In genomic region chr6:128599555-128599954, GRCm38 (mm10) we compare ENCODE assay signal across 18 mouse cellular contexts. TPM values are rescaled to one million over a fixed set of nuclear protein-coding genes. Genes with fewer than 3 reads are reported as not detected.
DNase-seq lines count a peak whose midpoint lies in the region; ATAC-seq and TF ChIP-seq lines count a peak whose summit lies in the region.
"Had no signal": no experiment of that assay in that cellular context is flagged by ENCODE, and none has a peak within 500 bp of the region (broad histone marks: within the 10 kb centered on the region; RNA-seq: fewer than 3 reads in every experiment).

No protein-coding gene starts in this region.

- no peak overlapping the region for H3K27ac ChIP-seq in lung, embryonic 14.5 days (ENCODE audit: low read depth)
- no peak overlapping the region for H3K27ac ChIP-seq in MEL (ENCODE audit: control insufficient read depth, low read depth, low read length)
- H3K27ac ChIP-seq: lung, embryonic 15.5 days had no signal

- no peak overlapping the region for H3K4me3 ChIP-seq in lung, embryonic 14.5 days (ENCODE audit: low read depth, low read length)
- H3K4me3 ChIP-seq in MEL (ENCODE audit: control insufficient read depth in 1 of 2, insufficient read depth in 1 of 2, low read depth in 2 of 2, low read length in 2 of 2) = no peak overlapping the region
- H3K4me3 ChIP-seq: erythroblast, embryonic 14.5 days; lung, embryonic 15.5 days had no signal

- peak; percentile 16 for DNase-seq in kidney, adult 18-20 months
- no peak for DNase-seq in kidney, postnatal 14 days
- no peak for DNase-seq in lung, embryonic 14.5 days
- no peak for DNase-seq in lung, postnatal 25 days (ENCODE audit: low spot score)
- no peak for DNase-seq in MEL (ENCODE audit: low read depth, low spot score)
- DNase-seq in frontal cortex, postnatal 10 days (ENCODE audit: low spot score in 2 of 2) = no peak
- DNase-seq: cerebellum, adult 11 months; heart, adult 11 months; layer of hippocampus, adult 9-11 months; retina, postnatal 1 day; thymus, postnatal 4 days had no signal

- H3K9me3 ChIP-seq in lung, embryonic 14.5 days (ENCODE audit: low read depth, low read length) = no peaks in the 10 kb centered on the region
- no peaks in the 10 kb centered on the region for H3K9me3 ChIP-seq in MEL (replicated peaks; ENCODE audit: insufficient read depth, low read length)
- H3K9me3 ChIP-seq: lung, embryonic 15.5 days had no signal

- ATAC-seq in lung, embryonic 14.5 days (ENCODE audit: insufficient read depth) = no peak
- ATAC-seq in megakaryocyte progenitor cell, adult 5-6 weeks (replicated peaks; ENCODE audit: poor library complexity) = peak; percentile 58

- no peaks in the 10 kb centered on the region for H3K36me3 ChIP-seq in lung, embryonic 14.5 days (ENCODE audit: insufficient read depth)
- no peaks in the 10 kb centered on the region for H3K36me3 ChIP-seq in MEL (ENCODE audit: control insufficient read depth in 1 of 2, insufficient read depth in 2 of 2, low read length in 2 of 2)
- H3K36me3 ChIP-seq: lung, embryonic 15.5 days had no signal

- TF ChIP-seq RAD21 in MEL (IDR thresholded peaks at IDR 0.05; ENCODE audit: low read depth, low read length) = no peak

- no peak for TF ChIP-seq POLR2A in MEL (IDR thresholded peaks at IDR 0.05; ENCODE audit: control insufficient read depth in 1 of 2, insufficient read depth in 1 of 2, low read depth in 1 of 2, low read length in 2 of 2, poor library complexity in 1 of 2)

- H3K4me2 ChIP-seq in lung, embryonic 14.5 days = no peak overlapping the region
- H3K4me2 ChIP-seq: lung, embryonic 15.5 days had no signal

- H3K79me2 ChIP-seq in MEL (ENCODE audit: control insufficient read depth, insufficient read depth, low read length, poor library complexity) = no peaks in the 10 kb centered on the region

- peaks cover 10% of the 10 kb centered on the region; the same call in 1 of the 2 replicates for H3K4me1 ChIP-seq in lung, embryonic 14.5 days (ENCODE audit: insufficient read depth)
- H3K4me1 ChIP-seq in MEL (ENCODE audit: control insufficient read depth in 1 of 2, insufficient read depth in 2 of 2, low read length in 2 of 2) = no peaks in the 10 kb centered on the region

- peak; percentile 52 for TF ChIP-seq CTCF in lung, embryonic 14.5 days (IDR thresholded peaks at IDR 0.05; ENCODE audit: low read depth)
- TF ChIP-seq CTCF in MEL (IDR thresholded peaks at IDR 0.05 in 2 of 3, conservative IDR thresholded peaks at IDR 0.05 in 1 of 3; ENCODE audit: control insufficient read depth in 1 of 3, insufficient read depth in 1 of 3, low read depth in 2 of 3, low read length in 3 of 3, poor library complexity in 1 of 3, severe bottlenecking in 1 of 3) = peak; percentile 1 to 22 (median 18); a peak in 2 of 6 replicates

- H3K27me3 ChIP-seq in lung, embryonic 14.5 days (ENCODE audit: insufficient read depth, low read length) = no peaks in the 10 kb centered on the region
- no peaks in the 10 kb centered on the region for H3K27me3 ChIP-seq in MEL (ENCODE audit: control insufficient read depth in 1 of 2, insufficient read depth in 2 of 2, low read length in 2 of 2)
- H3K27me3 ChIP-seq: lung, embryonic 15.5 days had no signal

- no peak for TF ChIP-seq EP300 in MEL (IDR thresholded peaks at IDR 0.05; ENCODE audit: low read depth in 1 of 2, low read length in 2 of 2)

- WGBS in lung, embryonic 14.5 days = 43% methylated on average over 4 of the region's 4 CpGs

- H3K9ac ChIP-seq in lung, embryonic 14.5 days = no peak overlapping the region
- no peak overlapping the region for H3K9ac ChIP-seq in MEL (ENCODE audit: control insufficient read depth, low read depth, low read length, poor library complexity, severe bottlenecking)
- H3K9ac ChIP-seq: lung, embryonic 15.5 days had no signal

TF ChIP-seq in MEL, 35 proteins besides CTCF, POLR2A, EP300 and RAD21:
- no peak for TF ChIP-seq TBP (IDR thresholded peaks at IDR 0.05; ENCODE audit: low read depth, low read length)
- TF ChIP-seq E2F4 (IDR thresholded peaks at IDR 0.05; ENCODE audit: borderline replicate concordance, low read depth, low read length) = no peak
- TF ChIP-seq ZMIZ1 (IDR thresholded peaks at IDR 0.05; ENCODE audit: low read depth, low read length) = no peak
- no peak for TF ChIP-seq SMC3 (IDR thresholded peaks at IDR 0.05; ENCODE audit: low read depth, low read length)
- TF ChIP-seq POLR2AphosphoS5 (IDR thresholded peaks at IDR 0.05; ENCODE audit: borderline replicate concordance, low read depth, low read length) = no peak
- TF ChIP-seq ELF1 (IDR thresholded peaks at IDR 0.05; ENCODE audit: low read depth, low read length) = no peak
- no peak for TF ChIP-seq HCFC1 (IDR thresholded peaks at IDR 0.05; ENCODE audit: low read depth, low read length)
- no peak for TF ChIP-seq NRF1 (IDR thresholded peaks at IDR 0.05; ENCODE audit: insufficient read depth, low read depth, low read length, poor library complexity, severe bottlenecking)
- no peak for TF ChIP-seq UBTF (IDR thresholded peaks at IDR 0.05; ENCODE audit: borderline replicate concordance, insufficient read depth, low read depth, low read length)
- no peak for TF ChIP-seq TAL1 (IDR thresholded peaks at IDR 0.05; ENCODE audit: low read length)
- TF ChIP-seq USF2 (IDR thresholded peaks at IDR 0.05; ENCODE audit: borderline replicate concordance in 1 of 2, insufficient read depth in 1 of 2, low read depth in 1 of 2, low read length in 2 of 2) = no peak
- TF ChIP-seq MXI1 (IDR thresholded peaks at IDR 0.05; ENCODE audit: low read depth, low read length) = no peak
- TF ChIP-seq GABPA (IDR thresholded peaks at IDR 0.05; ENCODE audit: low read depth, low read length) = no peak

RNA-seq across cellular contexts. Expression of gene A2ml1, which starts 18.1 kb away (rescaled TPM):
- polyA plus RNA-seq in lung, embryonic 14.5 days (2014; fragmentation: Nextera tagmentation; extraction: Ambion mirVana) = 0.64 and 1.4 TPM in 2 replicates
- 0.08 and 0.10 TPM in 2 replicates for total RNA-seq in MEL (2012; rRNA removed)
- polyA plus RNA-seq in MEL (2012; ENCODE audit: insufficient read depth in 1 of 2, insufficient read length in 2 of 2, low read depth in 1 of 2, low replicate concordance in 2 of 2, missing spikeins in 1 of 2) = under 1 TPM in 1 of 2 experiments, not detected in 1; 0.25 TPM
- not detected in 2 replicates for total RNA-seq in megakaryocyte progenitor cell, adult 5-6 weeks (2015)
- total RNA-seq in megakaryocyte progenitor cell, adult 5-6 weeks (2017) = not detected in 2 replicates
- total RNA-seq: adrenal gland, postnatal 36 days had no signal
- polyA plus RNA-seq: erythroblast, embryonic 14.5 days had no signal

RNA-seq across cellular contexts. Expression of gene Klrb1a, which starts 23.8 kb away (rescaled TPM):
- polyA plus RNA-seq in lung, embryonic 14.5 days (2014; fragmentation: Nextera tagmentation; extraction: Ambion mirVana) = not detected in 2 replicates
- total RNA-seq in MEL (2012; rRNA removed) = not detected in 2 replicates
- not detected for polyA plus RNA-seq in MEL (2012; ENCODE audit: insufficient read depth in 1 of 2, insufficient read length in 2 of 2, low read depth in 1 of 2, low replicate concordance in 2 of 2, missing spikeins in 1 of 2)
- 0.74 TPM in 1 of 2 replicates, not detected in the other for total RNA-seq in megakaryocyte progenitor cell, adult 5-6 weeks (2015)
- total RNA-seq in megakaryocyte progenitor cell, adult 5-6 weeks (2017) = not detected in 2 replicates
- total RNA-seq: adrenal gland, postnatal 36 days; left cerebral cortex, postnatal 25 days had no signal
- polyA plus RNA-seq: erythroblast, embryonic 14.5 days; heart, postnatal 0 days; lung, embryonic 15.5 days; neural tube, embryonic 14.5 days had no signal
